Mouse (Mus musculus) liver, adult 2 months (tissue): ENCODE results near the gene Prim2.

Source experiments
- CTCF ChIP-seq: fragments of 200-500 bp; IDR thresholded peaks from 2 replicates; pipeline ENCODE4 v1.5.1; 2011; ENCODE audit warnings: low read depth, low read length, control low read depth
- POLR2A ChIP-seq: fragments of 200-500 bp; IDR thresholded peaks from 2 replicates; pipeline ENCODE4 v1.6.1; 2011; ENCODE audit warnings: low read length, control low read depth; ENCODE audit not compliant: insufficient read depth; ENCODE audit errors: extremely low read depth

DNA sequence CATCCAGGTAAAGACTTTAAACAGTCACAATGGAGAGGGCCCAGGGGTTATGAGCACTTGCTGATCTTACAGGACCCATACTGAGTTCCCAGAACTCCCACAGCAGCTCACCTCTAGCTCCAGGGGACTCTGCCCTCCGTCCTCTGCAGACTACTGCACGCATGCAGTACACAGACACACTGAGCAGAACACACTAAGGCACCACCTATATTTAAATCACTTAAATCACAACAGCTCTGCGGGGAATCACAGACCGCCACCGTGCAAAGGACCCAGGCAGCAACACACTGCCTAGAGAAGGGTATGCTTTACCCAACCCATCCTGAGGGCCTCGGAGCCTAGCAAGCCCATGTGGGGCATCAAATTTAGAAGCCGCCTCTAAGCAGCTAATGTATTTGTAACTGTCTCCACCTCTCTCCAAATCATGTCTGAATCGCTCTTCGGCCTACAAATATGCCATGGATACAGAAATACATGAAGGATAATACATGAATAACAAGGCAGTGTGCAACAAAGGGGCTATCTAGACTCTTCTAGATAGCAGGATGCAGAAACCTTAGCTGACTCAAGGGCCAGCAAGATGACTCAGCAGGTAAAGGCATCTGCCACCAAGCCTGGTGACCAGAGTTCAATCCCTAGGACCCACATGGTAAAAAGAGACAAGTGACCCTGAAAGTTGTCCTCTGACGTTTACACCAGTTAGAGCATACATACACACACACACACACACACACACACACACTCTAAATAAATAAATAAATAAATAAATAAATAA lies 33.0 kb downstream of the Prim2 start:
- TF ChIP-seq CTCF (no peak), POLR2A (no peak)
